Mouse (Mus musculus): ENCODE data around the gene Usp28.
A peak's percentile ranks its signal among the peaks of the same experiment; 100 is the strongest.

Gene Usp28

GRCm38 (mm10) chr9:49050901-49051300 lies 65.7 kb downstream of the Usp28 start:
- no peaks in the 10 kb centered on the region for H3K36me3 ChIP-seq (ENCODE audit: insufficient read depth, low read length)
- H3K27me3 ChIP-seq (ENCODE audit: insufficient read depth, low read length), result no peaks in the 10 kb centered on the region
- no peak overlapping the region for H3K4me3 ChIP-seq (replicated peaks; ENCODE audit: low read length)
- peaks cover 54% of the 10 kb centered on the region for H3K4me1 ChIP-seq (replicated peaks; ENCODE audit: low read depth, low read length)
- no peaks in the 10 kb centered on the region for H3K9me3 ChIP-seq (ENCODE audit: low read length)
- TF ChIP-seq CTCF (conservative IDR thresholded peaks at IDR 0.05; ENCODE audit: low read length) (no peak), POU5F1 (IDR thresholded peaks at IDR 0.05; ENCODE audit: borderline replicate concordance, low read length) (no peak), NANOG (IDR thresholded peaks at IDR 0.05; ENCODE audit: borderline replicate concordance, low read length) (no peak)

- Histone ChIP-seq H3K9me3 (ENCODE audit: low read length) (no peaks in the 10 kb centered on the region), H3K36me3 (ENCODE audit: insufficient read depth, low read length) (no peaks in the 10 kb centered on the region), H3K4me1 (replicated peaks; ENCODE audit: low read depth, low read length) (peaks cover 57% of the 10 kb centered on the region), H3K4me3 (replicated peaks; ENCODE audit: low read length) (no peak overlapping the region), H3K27me3 (ENCODE audit: insufficient read depth, low read length) (no peaks in the 10 kb centered on the region)
- TF ChIP-seq NANOG (IDR thresholded peaks at IDR 0.05; ENCODE audit: borderline replicate concordance, low read length) (no peak), CTCF (conservative IDR thresholded peaks at IDR 0.05; ENCODE audit: low read length) (peak; percentile 89)
Observed at GRCm38 (mm10) chr9:49051349-49051748, 66.2 kb downstream of the Usp28 start.

- Histone ChIP-seq H3K4me3 (replicated peaks; ENCODE audit: low read length) (no peak overlapping the region), H3K4me1 (replicated peaks; ENCODE audit: low read depth, low read length) (peaks cover 50% of the 10 kb centered on the region), H3K27me3 (ENCODE audit: insufficient read depth, low read length) (no peaks in the 10 kb centered on the region), H3K9me3 (ENCODE audit: low read length) (no peaks in the 10 kb centered on the region), H3K36me3 (ENCODE audit: insufficient read depth, low read length) (peaks cover 23% of the 10 kb centered on the region)
- TF ChIP-seq POU5F1 (IDR thresholded peaks at IDR 0.05; ENCODE audit: borderline replicate concordance, low read length) (no peak), NANOG (IDR thresholded peaks at IDR 0.05; ENCODE audit: borderline replicate concordance, low read length) (peak; percentile 82)
Observed at GRCm38 (mm10) chr9:49054028-49054427, 68.9 kb downstream of the Usp28 start.

GRCm38 (mm10) chr9:49055333-49056205 lies 70.4 kb downstream of the Usp28 start, which contains the start of gene Zw10:
Gene Zw10 (plus strand): TSS chr9:49055613.
- Histone ChIP-seq H3K4me3 (replicated peaks; ENCODE audit: low read length) (peak within 1 kb of the TSS; percentile 96), H3K27me3 (ENCODE audit: insufficient read depth, low read length) (no peaks in the 10 kb centered on the region)

GRCm38 (mm10) chr9:49076847-49077246 lies 91.7 kb downstream of the Usp28 start:
- no peak overlapping the region for H3K4me3 ChIP-seq (replicated peaks; ENCODE audit: low read length)
- no peaks in the 10 kb centered on the region for H3K9me3 ChIP-seq (ENCODE audit: low read length)
- TF ChIP-seq POU5F1 (IDR thresholded peaks at IDR 0.05; ENCODE audit: borderline replicate concordance, low read length), result no peak
- no peak for TF ChIP-seq NANOG (IDR thresholded peaks at IDR 0.05; ENCODE audit: borderline replicate concordance, low read length)
- no peak for TF ChIP-seq CTCF (conservative IDR thresholded peaks at IDR 0.05; ENCODE audit: low read length)
- H3K36me3 ChIP-seq (ENCODE audit: insufficient read depth, low read length), result peaks cover 83% of the 10 kb centered on the region
- peaks cover 14% of the 10 kb centered on the region for H3K4me1 ChIP-seq (replicated peaks; ENCODE audit: low read depth, low read length)
- H3K27me3 ChIP-seq (ENCODE audit: insufficient read depth, low read length), result no peaks in the 10 kb centered on the region

More at GRCm38 (mm10) chr9:49055333-49056205, 70.4 kb downstream of the Usp28 start, which contains the start of gene Zw10:
- no peaks in the 10 kb centered on the region for H3K9me3 ChIP-seq (ENCODE audit: low read length)
- peaks cover 34% of the 10 kb centered on the region for H3K36me3 ChIP-seq (ENCODE audit: insufficient read depth, low read length)
- no peak for TF ChIP-seq POU5F1 (IDR thresholded peaks at IDR 0.05; ENCODE audit: borderline replicate concordance, low read length)
- TF ChIP-seq NANOG (IDR thresholded peaks at IDR 0.05; ENCODE audit: borderline replicate concordance, low read length), result no peak
- no peak for TF ChIP-seq CTCF (conservative IDR thresholded peaks at IDR 0.05; ENCODE audit: low read length)
- H3K4me1 ChIP-seq (replicated peaks; ENCODE audit: low read depth, low read length), result peaks cover 41% of the 10 kb centered on the region

- Histone ChIP-seq H3K27me3 (ENCODE audit: insufficient read depth, low read length) (no peaks in the 10 kb centered on the region), H3K36me3 (ENCODE audit: insufficient read depth, low read length) (peaks cover 48% of the 10 kb centered on the region), H3K9me3 (ENCODE audit: low read length) (no peaks in the 10 kb centered on the region), H3K4me3 (replicated peaks; ENCODE audit: low read length) (no peak within 1 kb of the TSS), H3K4me1 (replicated peaks; ENCODE audit: low read depth, low read length) (peaks cover 29% of the 10 kb centered on the region)
- no peak for TF ChIP-seq POU5F1 (IDR thresholded peaks at IDR 0.05; ENCODE audit: borderline replicate concordance, low read length)
- no peak for TF ChIP-seq CTCF (conservative IDR thresholded peaks at IDR 0.05; ENCODE audit: low read length)
- no peak for TF ChIP-seq NANOG (IDR thresholded peaks at IDR 0.05; ENCODE audit: borderline replicate concordance, low read length)
Observed at GRCm38 (mm10) chr9:49081107-49081506, 95.9 kb downstream of the Usp28 start, which contains the start of gene Tmprss5. Gene Tmprss5 (plus strand): TSS chr9:49081260.

- peaks cover 44% of the 10 kb centered on the region for H3K36me3 ChIP-seq (ENCODE audit: insufficient read depth, low read length)
- peaks cover 29% of the 10 kb centered on the region for H3K4me1 ChIP-seq (replicated peaks; ENCODE audit: low read depth, low read length)
- no peak overlapping the region for H3K4me3 ChIP-seq (replicated peaks; ENCODE audit: low read length)
- H3K9me3 ChIP-seq (ENCODE audit: low read length), result no peaks in the 10 kb centered on the region
- no peaks in the 10 kb centered on the region for H3K27me3 ChIP-seq (ENCODE audit: insufficient read depth, low read length)
- TF ChIP-seq POU5F1 (IDR thresholded peaks at IDR 0.05; ENCODE audit: borderline replicate concordance, low read length) (no peak), CTCF (conservative IDR thresholded peaks at IDR 0.05; ENCODE audit: low read length) (peak; percentile 76)
Observed at GRCm38 (mm10) chr9:49081561-49081960, 96.4 kb downstream of the Usp28 start.

- Histone ChIP-seq H3K9me3 (ENCODE audit: low read length) (no peaks in the 10 kb centered on the region), H3K36me3 (ENCODE audit: insufficient read depth, low read length) (0 out of 2 replicates have a peak, but pooled peaks cover 4% of the 10 kb centered on the region), H3K4me1 (replicated peaks; ENCODE audit: low read depth, low read length) (peaks cover 14% of the 10 kb centered on the region), H3K27me3 (ENCODE audit: insufficient read depth, low read length) (no peaks in the 10 kb centered on the region), H3K4me3 (replicated peaks; ENCODE audit: low read length) (no peak overlapping the region)
- TF ChIP-seq CTCF (conservative IDR thresholded peaks at IDR 0.05; ENCODE audit: low read length) (no peak), POU5F1 (IDR thresholded peaks at IDR 0.05; ENCODE audit: borderline replicate concordance, low read length) (no peak), NANOG (IDR thresholded peaks at IDR 0.05; ENCODE audit: borderline replicate concordance, low read length) (no peak)
Observed at GRCm38 (mm10) chr9:49087317-49087716, 102.1 kb downstream of the Usp28 start.

Measured in E14TG2a.4 (cell line).